Mouse (Mus musculus): Measurements from ENCODE around the gene Nudt16l1.

The Nudt16l1 gene

GRCm38 (mm10) chr16:4938461-4938860, at the start of gene Nudt16l1:
Gene Nudt16l1 (plus strand): TSS chr16:4938761.
- no peak for DNase-seq (ENCODE audit: low read depth)

- DNase-seq (ENCODE audit: low read depth), result no peak
Measured at GRCm38 (mm10) chr16:4890201-4890709, 48.3 kb upstream of the Nudt16l1 start.

DNA sequence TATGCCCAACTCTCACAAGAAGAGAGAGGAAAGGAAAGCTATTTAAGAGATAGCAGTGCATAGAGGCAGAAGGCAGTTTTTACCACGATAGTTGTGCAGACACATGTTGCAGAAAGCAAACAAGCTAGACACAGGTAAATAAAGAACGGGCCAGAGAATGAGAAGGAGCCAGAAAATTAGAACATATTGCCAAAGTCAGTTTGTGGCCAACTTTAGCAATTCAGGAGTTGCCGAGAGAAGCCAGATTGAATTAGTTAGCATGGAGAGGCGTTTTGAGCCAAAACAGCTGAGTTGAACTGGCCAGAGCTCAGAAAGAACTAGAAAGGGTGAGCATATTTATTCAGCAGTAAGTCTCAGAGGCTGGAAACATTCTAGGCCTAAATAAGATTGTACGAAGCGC, 46.4 kb upstream of the Nudt16l1 start:
- DNase-seq (ENCODE audit: low read depth), result peak; percentile 42

DNA sequence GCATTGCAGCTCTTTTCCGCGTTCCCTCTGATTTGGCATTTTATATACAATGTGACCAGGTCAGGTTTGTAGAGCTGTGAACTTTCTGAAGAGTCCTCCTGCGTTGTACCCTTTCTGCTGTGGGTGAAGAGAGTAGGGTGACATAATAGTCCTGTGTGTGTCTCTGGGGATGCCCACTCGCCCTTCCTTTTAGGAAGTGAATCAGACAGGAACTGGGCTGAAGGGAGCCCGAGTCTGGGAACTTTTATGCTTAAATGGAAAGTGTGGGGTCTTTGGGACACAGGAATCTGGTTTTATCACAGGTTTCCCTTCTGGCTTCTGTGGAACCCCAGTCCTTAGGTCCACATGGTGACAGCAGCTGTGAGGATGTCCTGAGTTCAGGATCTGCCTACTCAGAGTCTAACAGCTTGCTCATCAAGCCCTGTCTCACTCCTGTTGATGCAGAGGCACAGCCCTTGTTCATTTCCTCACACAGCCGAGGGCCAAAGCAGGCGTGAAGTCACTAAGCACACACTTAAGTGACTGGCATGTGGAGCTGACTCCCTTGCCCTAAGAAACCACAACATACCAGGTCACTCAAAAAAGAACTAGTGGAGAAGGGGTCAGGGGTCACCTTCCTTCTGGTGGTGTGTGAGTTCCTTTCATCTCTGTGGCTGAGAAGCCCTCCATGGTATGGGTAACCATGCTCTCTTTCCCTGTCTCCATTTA, 44.2 kb upstream of the Nudt16l1 start:
- no peak for DNase-seq (ENCODE audit: low read depth)

- no peak for DNase-seq (ENCODE audit: low read depth)
Measured at GRCm38 (mm10) chr16:4896249-4897027, 42.1 kb upstream of the Nudt16l1 start.

DNA sequence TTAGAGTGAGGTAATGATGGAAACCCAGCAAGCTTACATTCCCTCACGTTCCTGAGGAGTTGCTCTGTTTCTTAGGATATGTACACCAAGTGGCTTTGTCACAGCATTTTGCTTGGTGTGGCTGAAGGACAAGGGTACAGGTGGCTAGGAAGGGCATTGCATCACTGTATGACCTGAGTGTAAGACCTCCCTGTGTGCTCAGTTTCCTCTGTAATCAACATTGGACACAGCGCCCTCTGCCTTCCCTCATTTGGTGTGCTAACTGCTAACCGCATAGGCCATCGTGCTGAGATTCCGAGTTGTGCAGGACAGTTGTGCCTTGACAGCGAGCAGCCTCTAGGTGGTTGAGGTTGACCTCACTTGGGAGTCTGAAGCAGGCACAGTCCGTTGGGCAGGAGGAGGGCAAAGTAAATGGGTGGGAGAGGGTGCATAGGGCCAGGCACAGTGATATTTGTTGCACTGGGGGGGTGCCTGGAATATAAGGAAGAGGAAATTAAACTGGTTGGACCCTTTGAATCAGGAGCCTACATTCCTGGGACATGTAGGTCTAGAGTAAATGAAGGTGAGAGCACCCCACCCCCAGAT, 41.3 kb upstream of the Nudt16l1 start:
- DNase-seq (ENCODE audit: low read depth), result no peak

- no peak for DNase-seq (ENCODE audit: low read depth)
Measured at GRCm38 (mm10) chr16:4898881-4899280, 39.7 kb upstream of the Nudt16l1 start.

DNA sequence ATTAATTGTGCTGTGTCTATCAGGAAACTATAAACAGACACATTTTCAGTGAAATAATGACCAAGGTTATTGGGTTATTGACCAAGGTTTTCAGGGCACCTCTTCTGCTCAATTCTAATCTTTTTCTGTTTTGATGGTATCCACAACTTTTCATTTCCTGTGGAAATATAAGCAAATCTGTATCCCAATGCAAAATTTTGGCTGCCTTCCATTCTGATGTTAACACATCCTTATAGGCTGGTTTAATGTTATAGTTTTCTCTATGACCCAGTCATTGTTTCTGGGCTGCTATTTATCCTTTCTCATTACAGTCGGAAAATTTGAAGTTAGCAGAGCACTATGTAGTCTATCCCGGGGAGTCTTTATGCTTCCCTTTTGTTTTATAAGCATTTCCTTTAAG, 38.9 kb upstream of the Nudt16l1 start:
- no peak for DNase-seq (ENCODE audit: low read depth)

DNA sequence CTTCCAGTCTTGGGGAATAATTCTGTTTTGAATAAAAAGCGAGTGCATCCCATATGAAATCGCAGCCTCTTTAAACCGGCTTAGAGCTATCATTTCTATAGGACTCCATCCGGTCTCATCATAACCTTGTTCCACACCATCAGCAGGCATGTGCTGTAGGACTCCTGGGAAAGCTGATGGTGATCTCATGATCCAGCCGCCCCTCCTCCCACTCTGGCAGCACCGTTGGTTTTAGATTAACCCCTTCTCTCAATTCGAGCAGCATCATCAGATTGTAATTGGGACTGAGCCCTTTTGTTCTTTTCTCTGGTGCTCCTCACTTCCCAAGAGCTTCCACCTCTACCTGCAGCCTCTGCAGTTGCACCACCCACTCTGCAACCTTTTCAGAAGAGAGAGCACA, 37.4 kb upstream of the Nudt16l1 start:
- no peak for DNase-seq (ENCODE audit: low read depth)

DNA sequence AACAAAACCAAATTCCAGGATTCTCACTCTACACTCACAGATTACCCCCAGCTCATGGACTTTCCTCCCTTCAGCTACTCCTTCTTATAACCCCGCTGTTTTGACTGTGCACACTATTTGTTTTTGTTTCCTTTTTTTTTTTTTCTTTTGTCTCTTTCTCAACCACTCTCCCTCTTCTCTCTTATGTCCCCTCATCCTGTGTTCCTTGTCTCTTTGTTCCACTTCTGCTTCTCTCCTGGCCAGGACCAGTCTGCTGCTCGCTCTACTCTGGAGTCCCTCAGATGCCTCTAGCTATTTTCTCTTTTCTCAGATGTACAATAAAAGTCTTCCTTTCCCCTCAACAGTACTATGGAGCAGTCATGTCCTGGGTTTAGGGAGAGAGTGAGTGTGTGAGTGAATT, 36.2 kb upstream of the Nudt16l1 start:
- no peak for DNase-seq (ENCODE audit: low read depth)

GRCm38 (mm10) chr16:4903491-4904102, 35.0 kb upstream of the Nudt16l1 start:
- DNase-seq (ENCODE audit: low read depth), result no peak

- no peak for DNase-seq (ENCODE audit: low read depth)
Measured at GRCm38 (mm10) chr16:4904878-4905277, 33.7 kb upstream of the Nudt16l1 start.

DNA sequence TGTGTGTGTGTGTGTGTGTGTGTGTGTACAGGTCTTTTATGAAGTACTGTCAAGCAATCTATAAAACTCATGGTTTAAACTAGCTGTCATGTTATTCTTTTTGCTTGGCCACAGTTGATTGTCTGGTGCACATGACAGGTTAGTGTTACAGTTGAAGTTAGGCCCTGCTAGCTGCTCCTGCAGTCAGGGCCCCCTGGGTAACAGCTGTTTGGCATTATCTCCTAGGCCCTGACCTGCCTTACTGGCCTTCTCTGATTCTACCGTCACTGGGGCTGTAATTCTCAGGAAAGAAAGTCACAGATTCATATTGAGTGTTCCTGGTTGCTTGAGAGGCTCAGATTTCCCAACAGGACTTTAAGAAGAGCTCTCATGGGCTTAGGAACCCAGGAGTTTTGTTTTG, 33.0 kb upstream of the Nudt16l1 start:
- DNase-seq (ENCODE audit: low read depth), result no peak

GRCm38 (mm10) chr16:4906559-4906958, 32.0 kb upstream of the Nudt16l1 start:
- no peak for DNase-seq (ENCODE audit: low read depth)

- DNase-seq (ENCODE audit: low read depth), result no peak
Measured at GRCm38 (mm10) chr16:4907386-4907785, 31.2 kb upstream of the Nudt16l1 start.

DNA sequence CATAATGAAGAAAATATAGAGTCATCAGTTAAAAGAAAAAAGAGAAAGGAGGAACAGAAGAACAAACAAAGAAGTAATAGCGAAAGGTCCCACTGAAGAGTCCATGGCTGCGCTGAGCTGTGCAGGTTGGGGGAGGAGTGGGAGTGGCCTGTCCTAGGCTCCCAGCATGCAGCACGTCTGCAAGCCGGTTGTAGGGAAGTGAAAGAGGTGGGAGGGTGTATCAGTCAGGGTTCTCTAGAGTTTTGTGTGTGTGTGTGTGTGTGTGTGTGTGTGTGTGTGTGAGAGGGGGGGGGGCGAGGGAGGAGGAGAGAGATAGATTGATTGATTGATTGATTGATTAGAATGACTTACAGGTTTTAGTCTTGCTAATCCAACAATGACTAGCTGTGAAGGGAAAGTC, 30.6 kb upstream of the Nudt16l1 start:
- no peak for DNase-seq (ENCODE audit: low read depth)

- DNase-seq (ENCODE audit: low read depth), result peak; percentile 55
Measured at GRCm38 (mm10) chr16:4909745-4910144, 28.8 kb upstream of the Nudt16l1 start.

DNA sequence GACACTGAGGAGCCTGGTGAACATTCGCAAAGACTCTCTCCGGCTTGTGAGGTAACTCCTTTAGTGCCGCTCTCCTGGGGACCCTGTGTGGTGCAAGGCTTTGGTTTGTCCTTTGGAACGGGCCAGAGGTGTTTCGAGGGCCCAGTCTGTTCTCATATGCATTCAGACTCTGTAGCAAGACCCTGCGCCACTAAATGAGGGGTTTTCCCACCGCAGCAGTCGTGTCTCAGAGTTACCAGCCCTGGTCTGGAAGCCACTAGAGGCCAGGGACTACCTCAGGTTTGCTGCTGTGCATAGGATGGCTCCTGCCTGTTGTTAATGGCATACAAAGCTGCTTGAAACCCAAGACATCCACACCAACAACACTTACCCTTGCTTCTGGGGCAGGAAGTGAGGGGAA, 27.8 kb upstream of the Nudt16l1 start:
- DNase-seq (ENCODE audit: low read depth), result no peak

- DNase-seq (ENCODE audit: low read depth), result no peak
Measured at GRCm38 (mm10) chr16:4912074-4912648, 26.4 kb upstream of the Nudt16l1 start.

GRCm38 (mm10) chr16:4912907-4913782, 25.4 kb upstream of the Nudt16l1 start:
- DNase-seq (ENCODE audit: low read depth), result peak; percentile 88
